Mouse (Mus musculus) T-cell, adult 66 days (primary cell): Measurements from ENCODE around the gene Aqp5. TPM values are rescaled to one million over a fixed set of nuclear protein-coding genes. Genes with fewer than 3 reads are reported as not detected.

Experiments used
- total RNA-seq, 2 experiments: library from RNA; stranded (reverse); gene quantifications; 3 replicates in 1 of 2; 4 replicates in 1 of 2; pipeline ENCODE4 v1.2.4; 2023

Gene Aqp5
- total RNA-seq, result not detected

DNA sequence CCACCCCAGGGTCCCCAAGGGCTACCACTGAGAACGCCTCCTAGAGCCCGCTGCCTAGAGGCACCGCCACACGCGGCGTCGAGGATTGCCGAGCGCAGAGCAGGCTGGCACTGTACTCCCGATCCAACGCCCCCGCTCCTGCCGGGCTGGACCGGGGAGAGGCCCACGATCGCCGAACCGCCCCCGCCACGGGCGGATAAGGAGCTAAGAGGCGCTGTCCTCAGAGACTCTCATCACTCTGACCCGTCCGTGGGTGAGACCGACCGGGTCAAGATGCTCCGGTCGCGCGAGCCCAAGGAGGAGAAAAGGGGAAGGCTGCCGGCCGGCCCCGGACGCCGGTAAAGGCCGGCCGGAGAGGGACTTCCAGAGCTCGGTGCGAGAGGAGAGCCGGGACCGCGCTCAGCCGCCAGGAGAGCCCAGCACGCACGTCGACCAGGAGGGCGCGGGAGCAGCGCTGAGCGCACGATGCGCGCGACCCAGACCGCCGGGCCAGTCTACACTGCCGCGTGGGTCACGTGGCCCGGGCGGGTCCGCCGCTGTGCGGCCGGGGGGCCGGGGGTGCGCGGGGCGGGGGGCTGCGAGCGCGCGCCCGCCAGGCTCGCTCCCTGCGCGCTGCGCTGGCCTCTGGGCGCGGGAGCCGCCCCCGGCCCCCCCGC is at the start of gene Aqp5:
Aqp5 (plus strand) TSS at position 354 of the 656 bp plus-strand sequence.

DNA sequence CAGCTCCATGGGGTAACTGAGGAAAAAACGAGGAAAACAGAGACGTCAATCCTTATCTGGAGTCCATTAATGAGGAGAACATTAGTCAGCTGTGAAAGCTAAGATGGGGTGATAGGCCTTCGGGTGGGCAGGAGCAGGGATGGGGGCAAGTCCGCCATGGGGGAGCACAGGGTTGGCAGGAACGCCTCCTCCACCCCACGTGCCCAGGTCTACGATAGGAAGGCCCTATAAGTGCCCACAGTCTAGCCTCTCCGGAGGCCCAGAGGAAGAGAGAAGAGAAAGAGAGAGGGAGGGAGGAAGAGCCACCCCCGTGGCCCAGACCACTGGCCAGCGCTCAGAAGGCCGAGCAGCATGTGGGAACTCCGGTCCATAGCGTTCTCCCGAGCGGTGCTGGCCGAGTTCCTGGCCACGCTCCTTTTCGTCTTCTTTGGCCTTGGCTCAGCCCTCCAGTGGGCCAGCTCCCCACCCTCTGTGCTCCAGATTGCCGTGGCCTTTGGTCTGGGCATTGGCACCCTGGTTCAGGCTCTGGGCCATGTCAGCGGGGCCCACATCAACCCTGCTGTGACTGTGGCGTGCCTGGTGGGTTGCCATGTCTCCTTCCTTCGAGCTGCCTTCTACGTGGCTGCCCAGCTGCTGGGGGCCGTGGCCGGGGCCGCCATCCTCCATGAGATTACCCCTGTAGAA is 11.6 kb upstream of the Aqp5 start, which contains the start of gene Aqp2:
Aqp2 (plus strand) TSS at position 254 of the 684 bp plus-strand sequence.

DNA sequence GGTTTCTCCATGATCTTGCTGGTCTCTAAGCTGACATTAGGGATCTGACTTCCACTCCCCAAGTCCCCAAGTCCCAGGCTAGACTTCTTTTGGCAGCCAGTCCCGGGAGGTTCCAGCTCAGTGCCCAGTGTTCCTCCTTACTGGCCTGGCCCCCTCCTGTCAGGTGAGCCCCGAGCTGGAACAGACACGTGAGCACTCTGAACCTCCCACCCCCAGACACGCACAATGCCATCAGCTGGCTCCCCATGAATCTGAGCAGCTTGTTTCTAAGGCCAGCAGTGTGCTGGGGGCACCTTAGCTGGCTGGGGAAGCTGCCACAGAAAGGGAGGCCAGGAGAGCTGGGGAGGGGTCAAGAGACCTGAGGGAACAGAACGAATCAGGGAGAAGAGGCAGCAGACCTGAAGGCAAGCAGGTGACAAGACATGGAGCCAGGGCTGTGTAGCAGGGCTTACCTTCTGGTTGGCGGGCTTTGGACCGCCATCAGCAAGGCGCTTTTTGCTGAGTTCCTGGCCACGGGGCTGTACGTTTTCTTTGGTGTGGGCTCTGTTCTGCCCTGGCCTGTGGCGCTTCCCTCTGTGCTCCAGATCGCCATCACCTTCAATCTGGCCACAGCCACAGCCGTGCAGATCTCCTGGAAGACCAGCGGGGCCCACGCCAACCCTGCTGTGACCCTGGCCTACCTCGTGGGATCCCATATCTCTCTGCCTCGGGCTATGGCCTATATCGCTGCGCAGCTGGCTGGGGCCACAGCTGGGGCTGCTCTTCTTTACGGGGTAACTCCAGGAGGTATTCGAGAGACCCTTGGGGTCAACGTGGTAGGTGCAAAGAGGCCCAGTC is 10.6 kb downstream of the Aqp5 start, which contains the start of gene Aqp6:
Aqp6 (plus strand) TSS at position 415 of the 837 bp plus-strand sequence.

Other genes with a start within 250 kb of the Aqp5 start
- gene Fmnl3, start 220.3 kb upstream of the Aqp5 start, total RNA-seq, result 10 to 100 TPM; 40.2 to 41.7 TPM
- gene Tmbim6, start 197.9 kb upstream of the Aqp5 start, total RNA-seq, result 100 to 1,000 TPM; 413 to 426 TPM
- gene Nckap5l, start 133.0 kb upstream of the Aqp5 start, total RNA-seq, result 10 to 100 TPM; 44.1 to 45.4 TPM
- gene Bcdin3d, start 116.1 kb upstream of the Aqp5 start, total RNA-seq, result 10 to 100 TPM in 1 of 2 experiments, 1 to 10 TPM in 1; 9.6 to 10.7 TPM
- not detected for gene Faim2, start 62.6 kb upstream of the Aqp5 start, total RNA-seq
- gene Aqp2, start 11.7 kb upstream of the Aqp5 start, total RNA-seq, result not detected
- gene Aqp6, start 10.6 kb downstream of the Aqp5 start, total RNA-seq, result not detected
- 10 to 100 TPM; 31.1 to 51.2 TPM for gene Racgap1, start 60.9 kb downstream of the Aqp5 start, total RNA-seq
- not detected for gene Asic1, start 79.6 kb downstream of the Aqp5 start, total RNA-seq
- 10 to 100 TPM; 59.8 to 68.1 TPM for gene Smarcd1, start 111.3 kb downstream of the Aqp5 start, total RNA-seq
- gene Gm17349, start 114.7 kb downstream of the Aqp5 start, total RNA-seq, result 1 to 10 TPM in 1 of 2 experiments, not detected in 1; 4.3 TPM
- gene Gpd1, start 126.7 kb downstream of the Aqp5 start, total RNA-seq, result 1 to 10 TPM in 1 of 2 experiments, under 1 TPM in 1; 0.50 to 1.5 TPM
- 10 to 100 TPM; 53.5 to 54.2 TPM for gene Cox14, start 134.8 kb downstream of the Aqp5 start, total RNA-seq
- 10 to 100 TPM; 62.3 to 65.5 TPM for gene Cers5, start 182.1 kb downstream of the Aqp5 start, total RNA-seq